Mouse (Mus musculus) embryonic fibroblast, embryonic 13.5 days (primary cell): ENCODE data around the gene Zfp511.

ENCODE experiments used
- CTCF ChIP-seq: IDR thresholded peaks from 2 replicates; pipeline ENCODE4 v1.5.1; 2011; ENCODE audit warnings: mild to moderate bottlenecking, control low read depth, low read length, moderate library complexity, borderline replicate concordance; ENCODE audit not compliant: insufficient read depth
- POLR2A ChIP-seq: IDR thresholded peaks from 2 replicates; pipeline ENCODE4 v1.6.1; 2011; ENCODE audit warnings: low read depth, mild to moderate bottlenecking, control low read depth, low read length, moderate library complexity

GRCm38 (mm10) chr7:139992406-139992805 is 43.8 kb upstream of the Zfp511 start, which contains the start of gene Adam8:
- TF ChIP-seq CTCF (no peak), POLR2A (no peak)
